Mouse (Mus musculus): ENCODE data around the gene Nfix. TPM values are rescaled to one million over a fixed set of nuclear protein-coding genes. Genes with fewer than 3 reads are reported as not detected.
A peak's percentile ranks its signal among the peaks of the same experiment; 100 is the strongest.

Gene Nfix
- polyA plus RNA-seq, 1 experiment, result 22.1 TPM

GRCm38 (mm10) chr8:84722850-84723570 lies 77.1 kb downstream of the Nfix start, which contains the start of gene G430095P16Rik:
G430095P16Rik (plus strand) TSS chr8:84723007.
- WGBS, result 20% methylated on average over 10 of the region's 10 CpGs
- peaks cover 23% of the 10 kb centered on the region for H3K4me1 ChIP-seq (ENCODE audit: control insufficient read depth, insufficient read depth, low read length)
- TF ChIP-seq POLR2A (IDR thresholded peaks at IDR 0.05; ENCODE audit: low read depth, low read length), result no peak
- TF ChIP-seq CTCF (conservative IDR thresholded peaks at IDR 0.05; ENCODE audit: insufficient read depth, insufficient read length, low read depth, low read length), result 0 out of 2 replicates have a peak, but pooled peaks have one; percentile 12
- DNase-seq, result peak; percentile 84
- no peak within 1 kb of the TSS for H3K4me3 ChIP-seq (ENCODE audit: insufficient read depth, low read depth, low read length)
- H3K27me3 ChIP-seq (replicated peaks; ENCODE audit: control insufficient read depth, insufficient read depth, low read length), result no peaks in the 10 kb centered on the region
- no peaks in the 10 kb centered on the region for H3K36me3 ChIP-seq (ENCODE audit: control insufficient read depth, insufficient read depth, low read length)
- peak within 1 kb of the TSS; percentile 84 for H3K27ac ChIP-seq (ENCODE audit: insufficient read depth, low read depth, low read length)

- Histone ChIP-seq H3K4me3 (ENCODE audit: insufficient read depth, low read depth, low read length) (no peak overlapping the region), H3K36me3 (ENCODE audit: control insufficient read depth, insufficient read depth, low read length) (no peaks in the 10 kb centered on the region), H3K27me3 (replicated peaks; ENCODE audit: control insufficient read depth, insufficient read depth, low read length) (no peaks in the 10 kb centered on the region), H3K27ac (ENCODE audit: insufficient read depth, low read depth, low read length) (peak overlapping the region; percentile 84), H3K4me1 (ENCODE audit: control insufficient read depth, insufficient read depth, low read length) (peaks cover 23% of the 10 kb centered on the region)
- no peak for DNase-seq
- no peak for TF ChIP-seq POLR2A (IDR thresholded peaks at IDR 0.05; ENCODE audit: low read depth, low read length)
- TF ChIP-seq CTCF (conservative IDR thresholded peaks at IDR 0.05; ENCODE audit: insufficient read depth, insufficient read length, low read depth, low read length), result no peak
- WGBS, result 67% methylated on average over 6 of the region's 6 CpGs
These were observed 77.7 kb downstream of the Nfix start for GRCm38 (mm10) chr8:84722530-84722849.

- TF ChIP-seq POLR2A (IDR thresholded peaks at IDR 0.05; ENCODE audit: low read depth, low read length), result no peak
- no peak for TF ChIP-seq CTCF (conservative IDR thresholded peaks at IDR 0.05; ENCODE audit: insufficient read depth, insufficient read length, low read depth, low read length)
These were observed 81.0 kb downstream of the Nfix start for GRCm38 (mm10) chr8:84718959-84719690.

GRCm38 (mm10) chr8:84718476-84718875 lies 81.7 kb downstream of the Nfix start:
- Histone ChIP-seq H3K4me1 (ENCODE audit: control insufficient read depth, insufficient read depth, low read length) (peaks cover 13% of the 10 kb centered on the region), H3K4me3 (ENCODE audit: insufficient read depth, low read depth, low read length) (no peak overlapping the region), H3K27me3 (replicated peaks; ENCODE audit: control insufficient read depth, insufficient read depth, low read length) (no peaks in the 10 kb centered on the region), H3K27ac (ENCODE audit: insufficient read depth, low read depth, low read length) (no peak overlapping the region), H3K36me3 (ENCODE audit: control insufficient read depth, insufficient read depth, low read length) (no peaks in the 10 kb centered on the region)
- TF ChIP-seq CTCF (conservative IDR thresholded peaks at IDR 0.05; ENCODE audit: insufficient read depth, insufficient read length, low read depth, low read length) (no peak), POLR2A (IDR thresholded peaks at IDR 0.05; ENCODE audit: low read depth, low read length) (no peak)
- WGBS, result 80% methylated on average over 5 of the region's 5 CpGs
- no peak for DNase-seq

More at GRCm38 (mm10) chr8:84718959-84719690, 81.0 kb downstream of the Nfix start:
- H3K36me3 ChIP-seq (ENCODE audit: control insufficient read depth, insufficient read depth, low read length), result no peaks in the 10 kb centered on the region
- no peaks in the 10 kb centered on the region for H3K27me3 ChIP-seq (replicated peaks; ENCODE audit: control insufficient read depth, insufficient read depth, low read length)
- WGBS, result 86% methylated on average over 5 of the region's 5 CpGs
- no peak for DNase-seq
- H3K4me1 ChIP-seq (ENCODE audit: control insufficient read depth, insufficient read depth, low read length), result peaks cover 17% of the 10 kb centered on the region
- no peak overlapping the region for H3K4me3 ChIP-seq (ENCODE audit: insufficient read depth, low read depth, low read length)
- H3K27ac ChIP-seq (ENCODE audit: insufficient read depth, low read depth, low read length), result no peak overlapping the region

DNA sequence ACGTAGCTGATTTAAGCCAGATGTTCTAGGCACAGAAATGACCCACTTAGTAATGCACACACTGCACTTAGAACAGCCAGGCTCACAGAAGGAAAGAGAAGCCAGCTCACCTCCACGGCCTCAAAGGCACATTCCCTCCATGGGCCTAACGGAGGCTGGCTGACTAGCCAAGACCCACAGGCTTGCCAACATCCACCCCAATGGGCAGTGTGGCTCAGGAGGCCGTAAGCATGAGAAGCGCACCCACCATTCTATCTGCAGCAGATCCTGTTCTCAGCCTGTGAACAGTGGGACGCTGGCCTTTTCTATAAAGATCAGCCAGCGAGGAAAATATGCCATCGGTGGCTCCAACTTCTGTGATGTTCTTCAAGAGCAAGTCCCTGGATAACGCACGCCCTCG lies 83.4 kb downstream of the Nfix start:
- WGBS, result 93% methylated on average over 11 of the region's 11 CpGs
- Histone ChIP-seq H3K4me3 (ENCODE audit: insufficient read depth, low read depth, low read length) (no peak overlapping the region), H3K27me3 (replicated peaks; ENCODE audit: control insufficient read depth, insufficient read depth, low read length) (no peaks in the 10 kb centered on the region), H3K4me1 (ENCODE audit: control insufficient read depth, insufficient read depth, low read length) (no peaks in the 10 kb centered on the region), H3K36me3 (ENCODE audit: control insufficient read depth, insufficient read depth, low read length) (no peaks in the 10 kb centered on the region), H3K27ac (ENCODE audit: insufficient read depth, low read depth, low read length) (no peak overlapping the region)
- no peak for DNase-seq
- TF ChIP-seq CTCF (conservative IDR thresholded peaks at IDR 0.05; ENCODE audit: insufficient read depth, insufficient read length, low read depth, low read length), result no peak
- no peak for TF ChIP-seq POLR2A (IDR thresholded peaks at IDR 0.05; ENCODE audit: low read depth, low read length)

DNA sequence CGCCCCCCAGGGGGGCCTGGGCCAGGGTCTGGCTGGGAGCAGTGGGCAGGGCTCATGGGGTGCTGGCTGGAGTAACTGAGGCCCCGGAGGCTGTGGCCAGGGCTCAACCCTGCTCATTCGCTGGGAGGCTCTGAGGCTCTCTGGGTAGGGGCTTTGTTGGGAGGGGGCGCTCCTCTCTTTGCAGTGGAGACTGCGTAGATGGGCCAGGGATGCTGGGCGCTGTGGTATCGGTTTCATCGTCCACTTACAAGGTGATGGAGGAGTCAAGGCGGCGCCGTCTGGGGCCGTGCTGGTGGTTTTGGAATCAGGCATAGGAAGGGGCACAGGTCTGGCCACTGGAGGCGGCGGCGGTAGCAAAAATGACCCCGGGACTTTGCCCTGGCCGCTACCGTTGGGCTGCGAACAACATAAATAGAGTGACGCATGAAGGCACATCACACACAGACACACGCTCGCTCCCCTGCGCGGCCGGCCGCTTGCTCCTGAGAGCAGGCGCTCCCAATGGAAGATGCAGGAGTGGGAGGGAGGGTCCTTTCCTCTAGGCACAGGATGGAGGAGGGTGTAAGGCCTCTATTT lies 84.2 kb downstream of the Nfix start:
- Histone ChIP-seq H3K27me3 (replicated peaks; ENCODE audit: control insufficient read depth, insufficient read depth, low read length) (no peaks in the 10 kb centered on the region), H3K27ac (ENCODE audit: insufficient read depth, low read depth, low read length) (no peak overlapping the region), H3K4me1 (ENCODE audit: control insufficient read depth, insufficient read depth, low read length) (no peaks in the 10 kb centered on the region), H3K4me3 (ENCODE audit: insufficient read depth, low read depth, low read length) (no peak overlapping the region), H3K36me3 (ENCODE audit: control insufficient read depth, insufficient read depth, low read length) (no peaks in the 10 kb centered on the region)
- TF ChIP-seq CTCF (conservative IDR thresholded peaks at IDR 0.05; ENCODE audit: insufficient read depth, insufficient read length, low read depth, low read length), result no peak
- TF ChIP-seq POLR2A (IDR thresholded peaks at IDR 0.05; ENCODE audit: low read depth, low read length), result no peak
- no peak for DNase-seq
- WGBS, result 47% methylated on average over 27 of the region's 27 CpGs

DNA sequence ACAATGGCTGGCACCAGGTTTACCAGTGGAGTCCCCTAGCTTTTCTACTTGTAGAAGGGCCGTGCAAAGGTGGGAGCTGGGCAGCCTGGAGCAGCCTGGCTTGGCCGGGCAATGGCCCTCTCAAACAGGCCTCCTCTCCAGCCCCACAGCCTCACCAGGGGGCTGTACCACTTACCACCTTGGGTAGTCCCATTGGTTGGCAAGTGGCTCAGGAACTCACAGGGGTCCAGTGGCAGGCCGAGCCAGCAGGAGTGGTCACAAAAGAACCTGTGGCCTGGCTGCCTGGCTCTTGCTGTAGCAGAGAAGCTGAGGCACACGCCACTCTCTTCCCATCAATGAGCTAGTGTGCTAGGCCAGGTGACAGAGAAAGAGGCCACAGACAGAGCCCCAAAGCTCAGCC lies 86.0 kb downstream of the Nfix start:
- WGBS, result 82% methylated on average over 4 of the region's 4 CpGs
- no peaks in the 10 kb centered on the region for H3K4me1 ChIP-seq (ENCODE audit: control insufficient read depth, insufficient read depth, low read length)
- H3K27ac ChIP-seq (ENCODE audit: insufficient read depth, low read depth, low read length), result no peak overlapping the region
- H3K36me3 ChIP-seq (ENCODE audit: control insufficient read depth, insufficient read depth, low read length), result no peaks in the 10 kb centered on the region
- H3K4me3 ChIP-seq (ENCODE audit: insufficient read depth, low read depth, low read length), result no peak overlapping the region
- H3K27me3 ChIP-seq (replicated peaks; ENCODE audit: control insufficient read depth, insufficient read depth, low read length), result no peaks in the 10 kb centered on the region
- DNase-seq, result no peak
- no peak for TF ChIP-seq CTCF (conservative IDR thresholded peaks at IDR 0.05; ENCODE audit: insufficient read depth, insufficient read length, low read depth, low read length)
- TF ChIP-seq POLR2A (IDR thresholded peaks at IDR 0.05; ENCODE audit: low read depth, low read length), result no peak

Data from kidney, adult 2 months (tissue).